Mouse (Mus musculus) urinary bladder, postnatal 36 days (tissue): ENCODE results near the gene Prom2.
A peak's percentile ranks its signal among the peaks of the same experiment; 100 is the strongest.

ENCODE experiments used
- DNase-seq, 2 experiments: peaks; one replicate each; pipeline ENCODE4 v3.0.0; 2022; ENCODE audit warnings: low spot score in 2 of 2, mixed read lengths in 1 of 2

The Prom2 gene

GRCm38 (mm10) chr2:127523950-127524729 is 17.1 kb downstream of the Prom2 start:
- no peak for DNase-seq

DNA sequence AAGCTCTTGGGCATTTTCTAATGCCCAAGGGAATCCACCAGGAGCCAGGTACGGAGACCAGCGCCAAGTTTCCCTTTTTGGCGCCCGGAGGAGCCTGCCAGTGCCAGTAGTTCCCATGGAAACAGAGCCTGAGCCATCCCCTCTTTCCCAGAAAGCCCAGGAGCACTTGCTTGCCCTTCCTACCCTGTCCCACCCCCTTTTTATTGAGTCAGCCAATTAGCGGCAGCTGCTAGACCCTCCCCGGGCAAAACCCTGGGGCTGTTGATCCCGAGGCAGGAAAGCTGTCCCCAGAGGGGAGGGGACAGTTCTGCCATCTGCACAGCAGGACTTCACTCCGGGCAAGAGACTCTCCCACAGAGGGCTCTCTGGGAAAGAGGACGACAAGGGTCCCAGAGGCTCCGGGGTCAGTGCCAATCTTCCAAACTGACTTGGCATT is 19.2 kb downstream of the Prom2 start, which contains the start of gene Kcnip3:
TSS of gene Kcnip3 (minus strand) at position 89 of the 436 bp plus-strand sequence.
- no peak for DNase-seq

DNA sequence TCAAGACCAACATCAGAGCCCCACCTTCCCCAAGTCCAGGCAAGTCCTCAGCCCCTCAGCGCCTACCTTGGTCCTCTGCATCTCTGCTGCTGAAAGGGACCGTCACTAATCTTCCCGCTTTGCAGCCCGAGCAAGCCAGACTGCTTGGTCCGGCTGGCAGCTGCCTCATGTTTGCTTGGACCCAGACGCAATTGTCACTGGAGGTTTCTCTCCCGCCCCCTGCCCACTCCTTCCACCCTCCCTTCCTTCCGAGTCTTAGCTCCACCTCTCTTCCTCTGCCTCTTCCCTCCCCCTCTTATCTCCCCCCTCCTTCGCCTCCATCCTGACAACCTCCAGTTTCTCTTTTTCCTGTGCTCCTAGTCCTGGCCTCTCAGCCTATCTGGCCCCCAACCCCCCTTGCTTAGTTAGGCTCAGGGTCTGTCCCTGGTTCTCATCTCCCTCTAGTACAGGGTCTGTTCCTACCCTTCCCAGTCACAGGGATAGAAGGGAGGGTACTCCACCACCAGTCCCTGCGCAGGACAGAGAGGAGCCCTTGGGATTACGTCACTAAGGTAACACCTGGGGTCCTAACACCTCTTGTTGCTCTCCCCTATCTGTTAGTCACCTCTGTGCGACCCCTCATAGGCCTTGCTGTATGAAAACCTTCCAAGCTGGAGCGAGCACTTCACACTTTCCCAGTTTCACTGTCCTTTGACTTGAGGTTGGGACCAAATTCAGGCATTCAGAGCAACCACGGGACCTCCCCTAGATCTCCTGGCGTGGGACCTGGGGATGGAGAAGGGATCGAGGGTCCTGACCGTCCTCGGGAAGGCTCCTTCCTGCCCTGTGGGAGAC is 19.9 kb downstream of the Prom2 start:
- DNase-seq: no peak

GRCm38 (mm10) chr2:127520123-127520522 is 21.1 kb downstream of the Prom2 start:
- no peak for DNase-seq

GRCm38 (mm10) chr2:127519308-127519707 is 22.0 kb downstream of the Prom2 start:
- DNase-seq: no peak

- DNase-seq: no peak
These were observed 22.4 kb downstream of the Prom2 start for GRCm38 (mm10) chr2:127518831-127519230.

DNA sequence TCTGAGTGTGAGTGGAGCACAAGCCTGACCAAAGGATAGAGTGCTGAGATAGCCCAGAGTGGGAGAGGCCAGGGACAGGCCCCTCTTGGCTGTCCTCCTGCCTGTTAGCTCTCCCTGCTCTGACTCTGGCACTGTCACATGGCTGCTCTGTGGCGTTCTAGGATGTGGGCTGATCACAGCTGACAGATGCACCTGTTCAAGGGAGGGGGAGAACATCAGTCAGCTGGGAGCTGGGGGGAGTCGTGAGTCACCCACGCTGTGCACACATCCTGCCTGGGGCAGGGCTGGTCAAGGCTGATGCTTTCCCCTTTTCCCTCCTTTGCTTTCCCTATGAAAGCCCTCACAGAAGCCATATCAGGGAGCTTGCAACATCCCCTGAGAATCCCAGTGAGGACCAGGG is 23.0 kb downstream of the Prom2 start:
- DNase-seq: no peak

- no peak for DNase-seq
These were observed 24.2 kb downstream of the Prom2 start for GRCm38 (mm10) chr2:127517081-127517480.

- DNase-seq: no peak
These were observed 26.7 kb downstream of the Prom2 start for GRCm38 (mm10) chr2:127514380-127515124.

GRCm38 (mm10) chr2:127513244-127513643 is 28.0 kb downstream of the Prom2 start:
- DNase-seq: no peak

DNA sequence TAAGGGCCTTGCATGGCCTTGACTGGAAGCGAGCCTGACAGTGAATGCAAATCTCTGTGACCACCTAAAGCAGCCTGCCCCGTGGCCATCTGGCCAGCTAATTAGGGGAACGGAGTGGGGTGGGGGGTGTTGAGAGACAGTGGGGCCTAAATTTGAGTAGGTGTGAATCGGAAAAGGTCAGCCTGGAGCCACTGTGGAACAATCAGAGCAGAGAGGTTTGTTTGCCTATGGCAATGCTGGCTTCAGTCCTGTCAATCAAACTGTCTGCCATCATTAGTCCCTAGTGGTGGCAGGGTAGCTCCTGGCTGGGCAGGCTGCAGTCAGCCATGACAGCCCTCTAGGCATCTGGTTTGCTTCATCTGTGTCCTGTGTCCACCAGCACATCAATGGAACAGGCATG is 29.8 kb downstream of the Prom2 start:
- DNase-seq: no peak

- DNase-seq: peak; percentile 64 to 71
These were observed 33.2 kb downstream of the Prom2 start for GRCm38 (mm10) chr2:127507967-127508660.

- peak; percentile 83 to 85 for DNase-seq
These were observed 34.0 kb downstream of the Prom2 start for GRCm38 (mm10) chr2:127507077-127507774.

DNA sequence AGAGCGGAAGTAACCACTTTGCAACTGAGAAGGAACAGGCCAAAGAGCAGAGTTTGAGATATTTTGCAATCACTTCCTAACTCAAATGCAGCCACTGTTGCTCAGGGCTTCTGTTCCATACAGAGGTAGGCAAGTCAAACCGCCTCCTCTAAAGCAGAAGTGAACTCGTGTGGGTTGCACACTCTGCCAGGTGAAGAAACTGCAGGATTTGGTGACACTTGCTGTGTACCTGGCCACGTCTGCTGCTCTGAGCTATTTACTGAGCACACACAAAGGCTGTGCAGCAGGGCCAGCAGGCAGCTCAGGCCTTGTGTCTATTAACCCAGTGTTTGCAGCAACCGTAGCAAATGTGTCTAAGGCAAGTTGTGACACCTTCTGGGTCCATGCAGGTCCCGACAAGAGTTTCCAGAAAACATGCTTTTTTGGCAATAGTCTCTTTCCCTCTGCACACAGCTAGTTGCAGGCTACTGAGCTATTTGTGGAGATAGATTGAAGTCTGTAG is 35.1 kb downstream of the Prom2 start:
- peak; percentile 53 to 56 for DNase-seq

GRCm38 (mm10) chr2:127505196-127505595 is 36.1 kb downstream of the Prom2 start:
- DNase-seq: no peak

DNA sequence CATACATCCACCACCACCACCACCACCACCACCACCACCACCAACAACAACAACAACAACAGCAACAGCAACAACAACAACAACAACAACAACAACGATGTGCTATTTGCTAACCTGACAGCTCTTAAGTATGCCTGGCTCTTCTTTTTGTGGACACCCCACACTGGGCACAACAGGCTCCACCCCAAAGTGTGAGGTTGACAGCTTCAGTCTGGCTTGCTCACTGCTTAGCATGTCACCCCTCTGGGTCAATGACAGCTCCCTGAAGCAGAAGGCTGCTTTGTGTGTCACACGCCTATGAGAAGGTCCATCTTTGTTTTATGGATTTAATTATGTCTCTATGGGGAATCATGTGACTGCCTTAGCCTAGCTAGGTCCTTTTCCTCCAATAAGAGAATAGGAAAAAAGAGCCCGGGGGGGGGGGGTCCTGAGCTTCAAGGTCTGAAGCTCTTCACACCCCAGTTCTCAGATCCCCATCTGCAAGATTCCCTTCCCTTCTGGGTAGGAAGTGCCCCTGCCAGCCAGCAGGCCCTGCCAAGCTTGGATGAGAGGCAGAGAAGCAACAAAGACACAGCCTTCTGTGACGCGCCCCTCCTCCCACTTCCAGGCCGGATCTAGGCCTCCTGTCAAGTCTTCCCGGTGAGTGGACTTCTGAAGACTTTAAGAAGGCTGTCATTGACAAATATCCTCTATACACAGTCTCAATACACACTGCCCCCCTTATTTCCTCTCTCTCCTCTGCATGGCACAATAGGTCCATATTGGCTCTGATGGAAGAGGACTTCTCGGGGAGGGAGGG is 37.3 kb downstream of the Prom2 start:
- DNase-seq: no peak

- peak in 1 of 2 experiments; percentile 40 for DNase-seq
These were observed 40.2 kb downstream of the Prom2 start for GRCm38 (mm10) chr2:127501061-127501460.

GRCm38 (mm10) chr2:127498750-127499149 is 42.5 kb downstream of the Prom2 start:
- no peak for DNase-seq

GRCm38 (mm10) chr2:127496321-127496720 is 44.9 kb downstream of the Prom2 start:
- DNase-seq: no peak
